Mouse (Mus musculus) mature B cell (primary cell): ENCODE data around the gene Gm20075.
"Not testable (repeated sequence)": the region's sequence is repeated elsewhere in the genome, so short reads cannot be mapped to it uniquely, and the experiment has no call there.

Experiments used
- in situ Hi-C: fragments of 300-500 bp; cut with MboI; formaldehyde crosslinking; loops from 2 replicates; pipeline ENCODE4 v1.14.3; 2019

The Gm20075 gene

GRCm38 (mm10) chr13:96081276-96081675, at the start of gene Gm20075:
Gene Gm20075 (minus strand): TSS chr13:96081376.
- in situ Hi-C loops, result not testable (repeated sequence)

DNA sequence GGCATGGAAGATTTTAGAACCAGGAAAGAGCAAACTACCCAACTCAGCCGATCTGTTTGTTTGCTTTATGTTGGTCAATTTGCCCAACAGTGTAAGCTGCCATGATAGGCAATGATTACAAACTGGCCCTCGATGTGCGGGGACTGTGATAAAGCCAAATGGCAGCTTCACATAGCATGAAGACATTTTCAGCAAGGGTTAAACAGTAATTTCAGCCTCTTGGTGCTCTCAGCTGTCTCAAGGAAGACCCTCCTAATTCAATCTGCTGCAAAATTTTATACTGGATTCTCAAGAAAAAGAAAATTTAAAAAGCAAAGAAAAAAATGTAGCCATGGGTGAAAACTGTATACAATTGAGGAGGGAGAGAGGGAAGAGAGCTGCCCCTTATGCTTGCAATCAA, 47.9 kb upstream of the Gm20075 start:
- in situ Hi-C loops, result no loop called here

DNA sequence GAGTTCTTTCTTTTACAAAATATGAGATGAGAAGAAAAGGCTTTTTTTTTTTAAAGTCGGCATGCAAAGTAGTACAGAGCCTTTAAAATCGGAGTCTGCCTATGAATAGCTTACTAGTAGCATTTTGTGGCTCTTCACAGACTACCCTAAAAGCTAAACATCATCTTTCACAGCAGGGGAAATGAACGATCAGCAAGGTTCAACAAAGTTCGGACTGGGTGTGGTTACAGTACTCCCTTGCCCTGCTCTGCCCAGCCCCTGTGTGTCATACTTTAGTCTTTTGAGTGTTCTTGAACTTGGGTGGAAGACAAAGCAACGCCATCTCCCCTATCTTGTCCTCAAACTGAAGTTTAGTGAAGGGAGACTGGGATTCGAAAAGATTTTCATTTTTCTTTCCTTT, 45.5 kb upstream of the Gm20075 start:
- in situ Hi-C loops, result no loop called here

DNA sequence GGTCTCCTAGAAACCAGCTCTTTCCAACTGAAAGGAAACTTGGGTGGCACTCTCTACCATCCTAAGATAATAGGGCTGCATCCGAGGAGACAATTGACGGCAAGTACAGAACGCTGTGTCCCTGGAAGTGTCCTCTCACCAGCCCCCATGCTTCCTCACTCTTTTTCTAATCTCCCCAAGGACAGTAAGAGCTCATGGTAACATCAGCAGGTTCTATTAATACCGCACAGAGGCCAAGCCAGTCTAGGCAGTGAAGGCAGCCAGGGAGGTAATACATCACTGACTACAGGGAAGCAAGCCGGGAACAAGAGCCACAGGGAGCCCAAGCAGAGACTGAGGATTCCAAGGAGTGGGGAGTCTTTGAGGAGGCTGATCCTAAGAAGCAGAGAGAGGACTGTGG, 43.8 kb upstream of the Gm20075 start:
- in situ Hi-C loops, result no loop called here

DNA sequence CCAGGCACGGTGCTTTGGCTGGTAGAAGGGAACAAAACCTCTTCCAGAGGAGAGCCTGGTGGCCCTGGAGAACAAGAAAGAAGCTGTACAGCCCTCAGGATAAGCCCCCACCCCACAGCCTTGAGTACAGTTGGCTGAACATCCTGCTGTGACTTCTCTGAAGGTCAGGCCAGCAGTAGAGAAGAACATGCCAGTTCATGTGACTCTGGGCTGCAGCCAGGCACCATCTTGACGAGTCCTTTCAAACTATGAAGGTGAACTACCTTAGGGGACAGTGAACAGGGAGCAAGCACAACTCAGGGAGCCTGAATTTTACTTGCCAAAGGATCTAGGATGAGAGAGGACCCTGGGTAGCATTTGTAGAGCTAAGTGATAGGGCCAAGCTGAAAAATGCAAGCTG, 31.5 kb upstream of the Gm20075 start:
- in situ Hi-C loops, result no loop called here

DNA sequence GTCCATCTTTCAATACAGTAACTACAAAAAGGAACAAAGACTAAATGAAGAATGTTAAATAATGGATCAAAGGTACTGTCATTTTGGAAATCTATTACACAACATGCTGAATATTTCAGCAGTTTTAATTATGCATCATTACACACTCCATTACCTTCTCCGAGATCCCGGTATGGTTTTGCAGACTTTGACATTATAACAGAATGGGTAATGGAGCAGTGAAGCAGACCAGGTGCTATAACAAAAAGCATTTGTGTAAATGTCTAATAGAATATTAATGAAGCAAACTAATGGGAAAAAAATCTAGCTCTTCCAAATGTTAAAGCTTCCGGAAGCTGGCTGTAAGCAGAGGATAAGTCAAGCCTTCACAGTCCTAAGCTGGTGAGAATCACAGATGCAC, 29.6 kb upstream of the Gm20075 start:
- in situ Hi-C loops, result no loop called here

DNA sequence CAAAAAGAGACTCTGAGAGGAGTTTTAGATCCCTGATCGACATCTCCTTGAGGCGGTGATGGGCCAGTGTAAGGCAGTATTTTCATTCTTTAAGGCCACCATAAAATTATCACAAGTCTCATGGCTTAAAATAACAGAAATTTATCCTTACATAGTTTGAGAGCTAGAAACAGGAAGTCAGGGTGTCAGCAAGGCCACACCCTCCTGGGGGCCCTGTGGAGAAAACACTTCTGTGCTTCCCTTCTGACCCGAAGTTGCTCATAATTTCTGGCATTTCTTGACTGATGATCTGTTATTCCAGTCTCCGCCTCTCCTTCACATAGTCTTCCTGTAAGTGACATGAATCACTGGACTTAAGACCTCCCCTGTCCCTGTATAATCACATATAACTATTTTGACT, 25.2 kb upstream of the Gm20075 start:
- in situ Hi-C loops, result no loop called here

GRCm38 (mm10) chr13:96090929-96091328, 9.8 kb upstream of the Gm20075 start:
- in situ Hi-C loops, result no loop called here

DNA sequence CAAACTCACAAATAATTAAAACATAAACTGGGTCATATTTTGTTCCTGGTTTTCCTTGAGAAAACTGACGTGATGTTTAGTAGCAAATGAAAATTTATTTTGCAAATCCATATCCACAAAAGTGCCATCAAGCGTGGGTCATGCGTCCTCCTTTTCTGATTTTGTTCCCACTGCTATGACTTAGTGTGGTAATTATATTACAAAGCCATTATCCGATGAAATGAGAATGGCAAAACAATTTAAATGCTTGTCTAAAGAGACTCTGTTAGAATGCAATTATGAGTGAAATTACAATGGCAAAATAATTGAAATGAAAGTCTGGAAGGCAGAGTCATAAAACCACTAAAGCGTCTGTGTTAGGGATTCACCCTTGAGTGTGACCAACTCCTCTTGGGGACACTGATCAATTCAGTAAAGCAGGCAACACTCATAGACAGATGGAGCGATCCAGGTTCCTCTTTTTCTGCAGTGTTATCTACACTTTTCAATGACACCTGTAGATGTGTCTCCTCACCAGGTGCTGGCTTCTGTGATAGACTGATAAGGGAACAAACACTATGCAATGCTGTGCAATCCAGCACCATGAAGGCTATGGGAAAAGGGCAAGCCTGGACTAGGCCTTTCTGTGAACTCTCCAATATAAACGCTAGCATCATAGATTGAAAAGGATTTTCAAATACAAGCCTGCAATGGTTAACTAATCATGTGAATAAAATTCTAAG, 4.6 kb upstream of the Gm20075 start:
- in situ Hi-C loops, result no loop called here

DNA sequence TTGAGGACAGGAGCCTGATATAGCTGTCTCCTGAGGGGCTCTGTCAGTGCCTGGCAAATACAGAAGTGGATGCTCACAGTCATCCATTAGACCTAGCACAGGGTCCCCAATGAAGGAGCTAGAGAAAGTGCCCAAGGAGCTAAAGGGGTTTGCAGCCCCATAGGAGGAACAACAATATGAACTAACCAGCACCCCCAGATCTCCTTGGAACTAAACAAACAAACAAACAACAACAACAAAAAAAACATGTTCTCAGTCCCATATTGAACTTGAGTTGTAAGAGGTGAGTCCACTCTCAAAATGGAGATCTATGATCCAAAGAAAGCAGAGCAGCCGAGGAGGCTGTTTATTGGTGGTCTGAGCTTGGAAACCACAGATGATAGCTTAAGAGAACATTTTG, 578 bp upstream of the Gm20075 start, which contains the start of gene Gm17190:
Gm17190 (plus strand) TSS at position 301 of the 400 bp plus-strand sequence.
- in situ Hi-C loops, result not testable (repeated sequence)

DNA sequence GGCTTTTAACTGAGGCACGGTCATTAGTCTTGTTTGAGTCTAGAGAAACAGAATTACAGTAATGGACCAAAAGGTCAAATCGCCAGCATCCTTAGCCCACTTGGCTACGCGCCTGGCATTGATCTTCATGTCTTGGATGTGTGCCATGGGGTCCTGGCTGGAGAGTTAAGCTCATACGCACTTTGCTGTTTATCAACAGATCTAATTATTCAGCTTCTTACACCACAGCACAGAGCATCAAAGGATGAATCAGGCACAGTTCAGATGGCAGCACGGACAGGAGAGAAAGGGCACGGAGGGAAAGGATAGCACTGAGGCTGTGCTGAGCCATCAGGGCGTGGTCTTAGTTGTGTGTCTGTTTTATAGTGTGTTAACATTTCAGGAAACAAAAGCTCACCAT, 7.6 kb downstream of the Gm20075 start:
- in situ Hi-C loops, result no loop called here

- in situ Hi-C loops, result no loop called here
These were observed 28.4 kb downstream of the Gm20075 start for GRCm38 (mm10) chr13:96052755-96053154.

GRCm38 (mm10) chr13:96045396-96045795, 35.8 kb downstream of the Gm20075 start:
- in situ Hi-C loops, result no loop called here

GRCm38 (mm10) chr13:96040275-96041042, 40.7 kb downstream of the Gm20075 start:
- in situ Hi-C loops, result no loop called here

DNA sequence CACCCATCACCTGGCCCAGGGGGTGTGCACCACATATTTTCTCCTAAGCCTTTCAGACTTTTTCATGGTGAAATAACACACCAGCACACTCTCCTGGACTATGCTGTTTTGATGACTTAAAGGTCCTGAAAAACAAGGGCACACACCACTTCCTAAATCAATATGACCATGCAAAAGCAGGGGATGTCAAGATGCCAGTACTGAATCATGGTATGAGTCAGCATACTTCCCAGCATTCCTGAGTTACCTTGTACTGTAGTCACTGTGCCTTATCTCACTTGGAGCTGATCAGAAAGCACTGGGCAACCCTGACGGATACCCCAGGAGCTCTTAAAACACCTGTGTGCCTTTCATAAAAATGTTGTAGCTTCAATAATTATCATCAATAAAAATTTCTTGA, 41.6 kb downstream of the Gm20075 start:
- in situ Hi-C loops, result no loop called here

- in situ Hi-C loops, result no loop called here
These were observed 50.6 kb downstream of the Gm20075 start for GRCm38 (mm10) chr13:96030368-96031223.
